Mouse (Mus musculus): ENCODE results near the gene Suclg1. TPM values are rescaled to one million over a fixed set of nuclear protein-coding genes. Genes with fewer than 3 reads are reported as not detected.

Gene Suclg1
- total RNA-seq, 4 experiments from 2014 or later, result 114 to 134 (median 127) TPM

- peak in 1 of 2 experiments; percentile 18 for DNase-seq (ENCODE audit: low spot score in 2 of 2)
Observed at GRCm38 (mm10) chr6:73314923-73315603, 66.9 kb downstream of the Suclg1 start.

DNA sequence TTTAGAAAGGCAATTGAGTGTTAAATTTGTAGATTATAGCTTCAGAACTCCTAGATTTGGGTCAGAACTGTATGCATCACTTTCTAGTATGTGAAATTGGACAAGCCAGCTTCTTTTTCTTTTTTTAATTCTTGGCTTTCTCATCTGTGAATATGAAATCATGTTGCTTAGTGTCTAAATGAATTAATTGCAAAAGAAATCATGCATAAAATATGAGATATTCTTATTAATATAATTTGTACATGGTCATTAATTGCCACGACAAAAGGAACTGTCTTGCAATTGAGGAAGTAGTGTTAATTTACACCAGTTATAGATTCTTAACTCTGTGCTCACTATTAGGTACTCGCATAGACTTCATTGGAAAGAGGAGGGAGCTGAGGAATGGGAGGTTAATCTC lies 74.1 kb downstream of the Suclg1 start:
- DNase-seq (ENCODE audit: low spot score in 2 of 2), result no peak

Other genes starting within 250 kb of the Suclg1 start
- 1 to 10 TPM in 2 of 4 experiments, under 1 TPM in 2; 0.68 to 1.3 (median 1.00) TPM for gene Dnah6, start 26.7 kb upstream of the Suclg1 start, total RNA-seq (2022)
- gene 4931417E11Rik, start 221.3 kb downstream of the Suclg1 start, total RNA-seq (2022), result not detected

Data from left cerebral cortex, adult 8-10 months (tissue).